Comparison of ENCODE assay signal across 8 mouse cellular contexts in the genomic region with DNA sequence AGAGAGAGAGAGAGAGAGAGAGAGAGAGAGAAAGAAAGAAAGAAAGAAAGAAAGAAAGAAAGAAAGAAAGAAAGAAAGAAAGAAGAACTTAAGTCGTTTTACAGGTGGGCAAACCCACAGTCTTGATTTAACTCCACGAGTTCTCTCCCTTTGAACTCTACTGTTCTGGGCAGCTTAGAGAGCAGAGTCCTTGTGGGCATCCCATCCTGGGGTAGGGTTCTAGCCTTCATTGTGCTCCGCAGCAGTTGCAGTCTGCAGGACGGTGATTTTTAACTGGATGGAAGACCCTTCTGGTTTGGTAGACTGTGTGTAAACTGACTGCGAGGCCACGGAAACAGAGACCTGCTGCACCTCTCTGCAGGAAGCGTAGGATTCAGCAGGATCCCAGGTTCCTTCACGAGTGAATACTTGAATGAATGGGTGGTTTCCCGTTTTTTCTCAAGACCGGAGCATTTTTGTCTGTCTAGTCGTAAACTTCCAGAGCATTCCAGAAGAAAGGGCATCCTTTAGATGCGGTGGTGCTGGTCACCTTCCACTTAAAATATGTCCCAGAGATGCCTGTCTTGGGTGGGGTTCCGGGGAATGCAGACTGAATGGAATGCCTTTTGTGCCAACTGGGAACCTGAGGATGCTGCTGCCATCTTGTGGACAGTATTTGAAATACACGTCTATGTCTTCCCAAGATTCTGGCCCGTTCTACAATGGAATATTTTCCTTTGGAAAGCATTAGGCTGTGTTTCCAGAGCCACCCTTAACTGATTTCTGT.
DNase-seq lines count a peak whose midpoint lies in the region; ATAC-seq and TF ChIP-seq lines count a peak whose summit lies in the region.

No protein-coding gene starts in this region.

- H3K27me3 ChIP-seq in thymus, adult 2 months (ENCODE audit: control insufficient read depth, insufficient read depth, low read length), result no peaks in the 10 kb centered on the region
- no peaks in the 10 kb centered on the region; the same call in 1 of the 2 replicates for H3K27me3 ChIP-seq in intestine, postnatal 0 days (replicated peaks; ENCODE audit: control insufficient read depth, insufficient read depth, low read length)
- peaks cover 30% of the 10 kb centered on the region for H3K27me3 ChIP-seq in limb, embryonic 10.5 days (ENCODE audit: low read depth, poor library complexity, severe bottlenecking)
- H3K27me3 ChIP-seq in midbrain, embryonic 14.5 days (ENCODE audit: control insufficient read depth, insufficient read depth, low read length), result peaks cover 29% of the 10 kb centered on the region
- H3K27me3 ChIP-seq in testis, adult 2 months (ENCODE audit: control insufficient read depth, insufficient read depth, low read length), result no peaks in the 10 kb centered on the region

- H3K36me3 ChIP-seq in thymus, adult 2 months (ENCODE audit: control insufficient read depth, insufficient read depth, low read length), result no peaks in the 10 kb centered on the region
- H3K36me3 ChIP-seq in intestine, postnatal 0 days (ENCODE audit: control insufficient read depth, insufficient read depth), result no peaks in the 10 kb centered on the region
- no peaks in the 10 kb centered on the region for H3K36me3 ChIP-seq in limb, embryonic 10.5 days
- H3K36me3 ChIP-seq in midbrain, embryonic 14.5 days (ENCODE audit: control insufficient read depth, insufficient read depth, low read length), result no peaks in the 10 kb centered on the region
- no peaks in the 10 kb centered on the region for H3K36me3 ChIP-seq in testis, adult 2 months (ENCODE audit: control insufficient read depth, insufficient read depth, low read length)

- H3K4me2 ChIP-seq in intestine, postnatal 0 days (replicated peaks; ENCODE audit: low read depth), result peak overlapping the region; percentile 43
- H3K4me2 ChIP-seq in midbrain, embryonic 14.5 days (ENCODE audit: low read length), result peak overlapping the region; percentile 48

- TF ChIP-seq CTCF in thymus, adult 2 months (IDR thresholded peaks at IDR 0.05; ENCODE audit: borderline replicate concordance, control insufficient read depth, extremely low read depth, insufficient read depth, low read length, poor library complexity), result no peak
- peak; percentile 89 for TF ChIP-seq CTCF in intestine, postnatal 0 days (IDR thresholded peaks at IDR 0.05; ENCODE audit: low read depth)
- peak; percentile 65; the same call in 1 of the 2 replicates for TF ChIP-seq CTCF in testis, adult 2 months (IDR thresholded peaks at IDR 0.05; ENCODE audit: control insufficient read depth, insufficient read depth, insufficient replicate concordance, low read depth, low read length)

- H3K4me1 ChIP-seq in thymus, adult 2 months (replicated peaks; ENCODE audit: control insufficient read depth, insufficient read depth, low read length), result no peaks in the 10 kb centered on the region
- H3K4me1 ChIP-seq in intestine, postnatal 0 days (replicated peaks; ENCODE audit: control insufficient read depth, insufficient read depth, low read length), result no peaks in the 10 kb centered on the region
- H3K4me1 ChIP-seq in limb, embryonic 10.5 days, result peaks cover 18% of the 10 kb centered on the region
- H3K4me1 ChIP-seq in midbrain, embryonic 14.5 days (ENCODE audit: control insufficient read depth, insufficient read depth, low read length), result no peaks in the 10 kb centered on the region
- H3K4me1 ChIP-seq in testis, adult 2 months (ENCODE audit: control insufficient read depth, insufficient read depth, low read length), result no peaks in the 10 kb centered on the region

- no peaks in the 10 kb centered on the region for H3K9me3 ChIP-seq in intestine, postnatal 0 days (ENCODE audit: control insufficient read depth)
- no peaks in the 10 kb centered on the region for H3K9me3 ChIP-seq in limb, embryonic 10.5 days (replicated peaks)
- H3K9me3 ChIP-seq in midbrain, embryonic 14.5 days (ENCODE audit: control insufficient read depth, low read length), result no peaks in the 10 kb centered on the region

- TF ChIP-seq POLR2A in thymus, adult 2 months (IDR thresholded peaks at IDR 0.05; ENCODE audit: control insufficient read depth, extremely low read depth, insufficient read depth, low read length, poor library complexity), result no peak
- TF ChIP-seq POLR2A in testis, adult 2 months (IDR thresholded peaks at IDR 0.05; ENCODE audit: control insufficient read depth, low read depth, low read length), result no peak

- WGBS in thymus, adult 2 months, result 9% methylated on average over 15 of the region's 15 CpGs
- 13% methylated on average over 15 of the region's 15 CpGs for WGBS in intestine, postnatal 0 days
- 17% methylated on average over 15 of the region's 15 CpGs for WGBS in limb, embryonic 10.5 days
- WGBS in midbrain, embryonic 14.5 days, result 15% methylated on average over 15 of the region's 15 CpGs

- H3K27ac ChIP-seq in thymus, adult 2 months (ENCODE audit: control insufficient read depth, insufficient read depth, low read length), result no peak overlapping the region
- H3K27ac ChIP-seq in intestine, postnatal 0 days (ENCODE audit: low read depth, low read length), result no peak overlapping the region
- peak overlapping the region; percentile 65 for H3K27ac ChIP-seq in limb, embryonic 10.5 days
- H3K27ac ChIP-seq in midbrain, embryonic 14.5 days (replicated peaks; ENCODE audit: low read depth, low read length), result no peak overlapping the region
- H3K27ac ChIP-seq in testis, adult 2 months (ENCODE audit: control insufficient read depth, insufficient read depth, low read depth, low read length), result no peak overlapping the region

- ATAC-seq in intestine, postnatal 0 days, result no peak
- peak; percentile 66; the same call in 1 of the 2 replicates for ATAC-seq in midbrain, embryonic 14.5 days (ENCODE audit: low FRiP score, low TSS enrichment)

- H3K9ac ChIP-seq in intestine, postnatal 0 days (ENCODE audit: low read depth, low read length), result no peak overlapping the region
- H3K9ac ChIP-seq in midbrain, embryonic 14.5 days (replicated peaks; ENCODE audit: low read length), result peak overlapping the region; percentile 14; the same call in 1 of the 2 replicates

- DNase-seq in thymus, adult 2 months, result peak; percentile 15
- no peak for DNase-seq in thymus, adult 18-20 months
- peak; percentile 53 to 68 for DNase-seq in cerebellum, postnatal 25 days
- peak; percentile 55 to 81 for DNase-seq in frontal cortex, postnatal 36 days (ENCODE audit: low spot score in 2 of 2)
- DNase-seq in limb, embryonic 10.5 days (ENCODE audit: low spot score), result peak; percentile 73
- peak; percentile 93 for DNase-seq in midbrain, embryonic 14.5 days

- H3K4me3 ChIP-seq in thymus, adult 2 months (ENCODE audit: control insufficient read depth, insufficient read depth, low read length), result no peak overlapping the region
- H3K4me3 ChIP-seq in intestine, postnatal 0 days (ENCODE audit: low read depth, low read length), result no peak overlapping the region
- H3K4me3 ChIP-seq in limb, embryonic 10.5 days, result peak overlapping the region; percentile 36
- peak overlapping the region; percentile 25 for H3K4me3 ChIP-seq in midbrain, embryonic 14.5 days (replicated peaks; ENCODE audit: low read depth, low read length)
- H3K4me3 ChIP-seq in testis, adult 2 months (ENCODE audit: control insufficient read depth, low read depth, low read length), result peak overlapping the region; percentile 17; the same call in 1 of the 2 replicates

Comparison
In these comparisons a context has a peak if more than half of its experiments do, and no peak if none do; other contexts are left out.
1. DNase-seq: peak in thymus, adult 2 months (single experiment), cerebellum, postnatal 25 days (2 of 2), frontal cortex, postnatal 36 days (2 of 2), limb, embryonic 10.5 days (single experiment) and midbrain, embryonic 14.5 days (single experiment); none in thymus, adult 18-20 months (0 of 2).
2. H3K4me3 ChIP-seq: peak in limb, embryonic 10.5 days (single experiment), midbrain, embryonic 14.5 days (single experiment) and testis, adult 2 months (single experiment); none in thymus, adult 2 months (single experiment) and intestine, postnatal 0 days (single experiment).